Mouse (Mus musculus) embryonic facial prominence, embryonic 10.5 days (tissue): ENCODE measurements around the gene Plekhm1. TPM values are rescaled to one million over a fixed set of nuclear protein-coding genes. Genes with fewer than 3 reads are reported as not detected.

Source experiments
- polyA plus RNA-seq: library from polyadenylated mRNA; unstranded; fragments of >200 nt; fragmentation: Nextera tagmentation; extraction: Ambion mirVana; gene quantifications from 2 replicates; pipeline ENCODE4 v1.2.1, GENCODE M21; 2016

Gene Plekhm1
- polyA plus RNA-seq, 1 experiment from 2014 or later: 8.1 TPM

Other genes starting within 250 kb of the Plekhm1 start
- 0.49 and 0.67 TPM in 2 replicates for gene Fmnl1, start 241.6 kb downstream of the Plekhm1 start, polyA plus RNA-seq
- 0.47 and 0.49 TPM in 2 replicates for gene 1700023F06Rik, start 204.1 kb downstream of the Plekhm1 start, polyA plus RNA-seq
- gene Spata32, start 194.3 kb downstream of the Plekhm1 start, polyA plus RNA-seq: not detected in 2 replicates
- 3.1 and 3.2 TPM in 2 replicates for gene Map3k14, start 145.2 kb downstream of the Plekhm1 start, polyA plus RNA-seq
- gene Arhgap27, start 49.0 kb downstream of the Plekhm1 start, polyA plus RNA-seq: 5.3 and 5.8 TPM in 2 replicates
- not detected in 2 replicates for gene Lrrc37a, start 91.9 kb upstream of the Plekhm1 start, polyA plus RNA-seq
- not detected in 2 replicates for gene Gm884, start 208.5 kb upstream of the Plekhm1 start, polyA plus RNA-seq
- gene Lyzl6, start 226.2 kb upstream of the Plekhm1 start, polyA plus RNA-seq: not detected in 2 replicates
- gene Rprml, start 236.9 kb upstream of the Plekhm1 start, polyA plus RNA-seq: 0.15 and 0.39 TPM in 2 replicates